Mouse (Mus musculus): ENCODE measurements around the gene Gm21704.
"Not testable (repeated sequence)": the region's sequence is repeated elsewhere in the genome, so short reads cannot be mapped to it uniquely, and the experiment has no call there.

Gm21704 gene

GRCm38 (mm10) chrY:3410067-3410466 lies at the start of gene Gm21704, which contains the start of gene Gm21708:
Gene Gm21704, minus strand, starts transcription at chrY:3410167.
Gene Gm21708, minus strand, starts transcription at chrY:3410167.
- DNase-seq (ENCODE audit: low spot score in 2 of 2): not testable (repeated sequence)

GRCm38 (mm10) chrY:3345229-3345628 lies 64.7 kb downstream of the Gm21704 start, which contains the start of gene Gm21693:
Gene Gm21693, minus strand, starts transcription at chrY:3345329.
- DNase-seq (ENCODE audit: low spot score in 2 of 2): not testable (repeated sequence)

- peak in 1 of 2 experiments; percentile 1 for DNase-seq (ENCODE audit: low spot score in 2 of 2)
Measured at GRCm38 (mm10) chrY:3340661-3341060, 69.3 kb downstream of the Gm21704 start.

Measured in right cerebral cortex, postnatal 36 days (tissue).